Mouse (Mus musculus) cerebellum, postnatal 14 days (tissue): ENCODE data around the gene Mecom.
"Not testable (repeated sequence)": the region's sequence is repeated elsewhere in the genome, so short reads cannot be mapped to it uniquely, and the experiment has no call there.

Experiments used
- DNase-seq, 2 experiments: peaks; one replicate each; pipeline ENCODE4 v3.0.0; 2021; ENCODE audit warnings: mixed read lengths in 2 of 2

Gene Mecom

GRCm38 (mm10) chr3:30243776-30244275, 304.0 kb downstream of the Mecom start:
- DNase-seq = no peak

DNA sequence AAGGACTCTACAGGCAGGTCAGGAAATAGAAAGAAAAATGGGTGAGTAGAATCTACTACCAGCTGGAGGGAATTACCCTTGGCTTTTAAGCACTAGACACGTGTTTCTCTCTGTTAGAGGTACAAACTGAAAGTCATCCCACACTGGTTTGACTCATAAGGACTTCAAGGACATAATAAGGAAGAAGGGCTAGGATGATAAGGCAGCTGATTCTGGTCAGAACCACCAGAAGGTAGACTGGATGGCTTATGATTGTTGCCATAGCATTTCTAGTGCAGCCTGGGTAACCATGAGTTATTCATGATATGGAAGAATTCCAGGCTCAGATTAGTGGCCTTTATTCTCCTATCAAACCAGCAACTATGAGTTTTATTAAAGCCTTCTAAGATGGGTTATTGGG, 308.4 kb downstream of the Mecom start:
- no peak for DNase-seq

DNA sequence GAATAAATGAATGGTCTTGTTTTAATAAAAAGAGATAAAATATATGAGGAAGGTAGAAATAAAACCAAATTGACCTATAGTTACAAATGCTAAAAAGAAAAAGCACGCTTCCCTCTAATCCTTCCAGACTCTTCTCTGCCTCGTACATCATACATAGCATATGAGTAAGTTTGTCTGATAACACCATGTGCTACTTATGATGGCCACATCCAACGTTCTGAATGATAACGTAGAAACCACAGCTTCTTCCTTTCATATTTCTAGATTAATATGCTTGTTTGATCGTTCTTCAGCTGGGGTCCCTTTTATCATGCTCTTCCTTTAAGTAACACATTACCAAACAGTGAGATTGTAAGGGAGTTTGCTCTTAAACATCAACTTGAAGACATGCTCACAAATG, 310.3 kb downstream of the Mecom start:
- DNase-seq = no peak

DNA sequence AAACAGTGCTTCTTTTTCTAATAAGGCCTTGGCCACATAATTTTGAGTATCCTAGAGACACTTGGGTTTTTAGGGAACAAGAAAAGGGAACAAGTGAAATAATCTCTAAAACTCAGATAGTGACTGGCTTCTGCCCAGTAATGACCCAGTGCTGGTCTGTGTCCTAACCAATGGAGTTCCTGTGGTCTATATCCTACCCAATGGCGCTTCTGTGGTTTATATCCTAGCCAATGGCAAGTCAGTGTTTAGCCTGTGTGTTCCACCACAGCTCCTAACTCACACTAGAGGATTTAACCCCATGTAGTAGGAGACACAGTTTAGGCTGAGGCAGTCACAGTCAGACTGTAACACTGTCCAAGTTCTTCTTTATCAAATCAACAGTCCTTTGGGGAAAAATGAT, 313.8 kb downstream of the Mecom start:
- DNase-seq = no peak

DNA sequence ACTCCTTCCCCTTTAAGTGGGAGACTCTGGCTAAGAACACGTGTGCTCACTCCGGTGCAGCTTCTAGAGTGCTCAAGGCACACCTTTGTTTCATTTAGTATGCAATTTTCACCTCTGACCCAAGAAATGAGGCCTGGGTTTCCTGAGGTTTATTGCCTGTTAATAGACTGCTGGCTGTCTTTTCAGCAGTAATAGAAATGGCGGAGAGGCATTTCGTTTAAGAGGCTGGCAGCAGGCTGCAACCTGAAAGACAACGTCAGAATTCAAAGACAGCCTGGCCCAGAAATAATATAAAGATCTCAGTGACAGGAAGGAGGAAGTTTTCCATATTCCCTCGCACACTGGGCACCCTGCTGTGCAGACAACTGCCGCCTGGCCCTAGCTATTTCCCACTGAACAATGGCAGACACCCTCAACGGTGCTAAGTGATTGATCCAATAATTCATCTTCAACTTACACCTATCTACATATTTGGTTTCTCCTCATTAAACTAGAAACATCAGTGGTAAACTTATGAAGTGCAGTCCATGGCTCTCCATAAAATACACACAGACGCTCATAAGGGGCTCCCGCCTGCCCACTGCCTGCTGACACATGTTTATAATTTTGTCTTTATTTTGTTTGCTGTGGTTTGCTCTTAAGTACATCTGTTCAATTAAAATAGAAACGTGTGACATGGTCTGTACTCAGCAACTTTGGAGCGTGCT, 319.7 kb downstream of the Mecom start:
- peak; percentile 34 to 37 for DNase-seq

DNA sequence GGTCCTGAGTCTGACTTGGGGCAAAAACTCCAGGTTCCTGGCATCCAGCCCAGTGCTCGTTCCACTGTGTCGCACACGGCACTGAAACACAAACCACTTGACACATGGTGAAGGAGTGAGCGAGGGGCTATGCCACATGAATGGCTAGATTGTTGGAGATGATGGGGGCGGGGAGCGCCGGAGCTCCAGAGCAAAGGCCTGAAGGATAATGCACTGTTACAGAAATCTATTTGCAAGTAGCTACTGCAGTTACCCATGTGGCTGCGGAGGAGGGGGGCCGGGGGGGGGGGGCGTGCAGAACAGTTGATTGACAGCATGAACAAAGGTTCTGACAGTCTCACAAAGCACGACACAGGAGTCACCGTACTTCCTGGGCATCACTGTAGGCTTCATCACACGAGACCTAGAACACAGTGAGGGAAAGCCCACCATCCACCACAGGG, 320.9 kb downstream of the Mecom start:
- DNase-seq = peak; percentile 40 to 58

- DNase-seq = not testable (repeated sequence)
These were observed 322.6 kb downstream of the Mecom start for GRCm38 (mm10) chr3:30225200-30225599.

GRCm38 (mm10) chr3:30220701-30221412, 327.0 kb downstream of the Mecom start:
- DNase-seq = no peak

DNA sequence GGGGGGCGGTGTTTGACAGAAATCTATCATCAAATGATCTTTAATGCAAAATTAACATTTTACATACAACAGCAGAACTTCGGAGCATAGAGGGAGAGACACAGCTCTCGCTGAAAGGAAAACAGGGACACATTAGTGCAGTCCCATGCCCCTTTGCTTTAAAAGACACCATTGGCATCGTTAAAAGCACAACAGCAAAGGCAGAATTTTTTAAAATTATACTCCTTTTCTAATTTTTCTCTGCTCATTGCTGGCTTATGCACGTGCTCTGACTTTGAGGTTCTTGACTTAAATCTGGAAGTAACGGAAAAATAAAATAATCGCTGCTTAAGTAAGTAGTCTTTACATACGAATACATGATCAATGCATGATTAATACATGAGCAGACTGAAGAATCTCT, 327.9 kb downstream of the Mecom start:
- DNase-seq = no peak

DNA sequence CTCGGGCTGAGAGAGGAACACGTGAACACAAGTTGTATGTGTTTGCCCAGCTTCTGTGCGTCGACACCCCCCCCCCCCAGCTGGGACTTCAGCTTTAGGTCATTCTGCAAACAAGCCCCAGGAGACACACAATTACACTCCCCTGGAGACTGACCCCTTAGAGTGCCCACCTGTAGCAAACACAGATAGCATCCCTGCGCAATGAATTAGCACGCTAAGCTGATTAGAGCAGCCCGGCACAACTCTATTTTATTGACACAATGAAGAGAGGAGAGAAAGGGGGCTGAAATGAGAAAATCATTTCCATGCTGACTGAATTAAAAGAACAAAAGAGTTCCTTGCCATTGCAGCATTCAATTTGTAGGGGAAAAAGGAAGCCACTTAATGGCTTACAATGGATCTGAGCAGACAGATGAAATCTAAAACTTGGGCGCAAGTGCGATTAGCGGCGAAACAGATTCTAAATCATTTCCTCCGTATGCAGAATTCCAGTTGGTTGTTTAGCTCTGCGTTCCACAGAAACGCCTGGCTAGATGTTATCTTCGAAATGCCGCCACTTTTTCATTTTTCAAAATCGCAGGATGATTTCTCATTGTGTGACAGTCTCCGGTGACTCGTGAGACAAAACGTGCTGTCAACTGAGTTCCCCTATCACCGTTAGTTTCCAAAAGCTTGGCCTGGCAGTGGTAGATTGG, 328.5 kb downstream of the Mecom start:
- DNase-seq = peak in 1 of 2 experiments; percentile 2

DNA sequence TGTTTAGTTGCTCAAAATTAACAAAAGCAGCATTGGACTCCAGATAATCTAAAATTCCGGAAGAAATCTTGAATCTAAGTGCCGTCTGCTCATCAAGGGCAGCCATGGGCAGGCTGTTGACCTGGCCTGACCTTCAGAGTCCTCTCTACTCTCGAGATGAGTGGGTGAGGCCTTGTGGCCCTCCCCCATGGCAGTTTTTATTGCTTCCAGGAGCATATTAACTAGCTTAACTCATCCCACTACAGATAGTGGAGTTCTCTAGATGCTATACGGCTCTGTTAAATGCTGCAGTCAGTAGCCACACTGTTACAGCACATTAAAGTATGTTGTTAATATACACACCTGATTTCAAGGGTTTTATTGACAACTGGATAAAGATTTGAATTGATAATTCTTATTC, 333.2 kb downstream of the Mecom start:
- DNase-seq = no peak

- no peak for DNase-seq
These were observed 334.2 kb downstream of the Mecom start for GRCm38 (mm10) chr3:30213540-30214170.

GRCm38 (mm10) chr3:30212802-30213201, 335.0 kb downstream of the Mecom start:
- DNase-seq = no peak

GRCm38 (mm10) chr3:30209131-30209530, 338.7 kb downstream of the Mecom start:
- DNase-seq = peak in 1 of 2 experiments; percentile 17

GRCm38 (mm10) chr3:30207886-30208285, 339.9 kb downstream of the Mecom start:
- peak; percentile 7 to 22 for DNase-seq

DNA sequence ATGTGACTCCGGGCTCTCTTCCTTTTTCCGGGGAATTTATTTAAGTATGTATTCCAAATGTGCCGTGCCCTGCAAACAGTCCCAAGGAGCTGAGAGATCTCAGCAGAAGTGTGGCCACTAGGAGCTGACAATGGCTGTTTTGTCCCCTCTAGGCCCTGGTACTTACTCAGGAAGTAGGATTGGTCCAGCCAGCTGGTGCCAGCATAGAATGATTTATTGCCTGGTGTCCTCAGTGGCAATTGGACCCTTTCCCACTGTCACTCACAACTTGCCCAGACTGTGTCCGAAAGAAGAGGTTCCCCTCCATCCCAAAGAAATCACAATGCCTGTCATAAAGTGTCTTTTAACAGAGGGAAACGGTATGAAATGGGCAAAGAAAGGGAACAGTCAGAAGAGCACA, 340.4 kb downstream of the Mecom start:
- peak; percentile 28 to 34 for DNase-seq

DNA sequence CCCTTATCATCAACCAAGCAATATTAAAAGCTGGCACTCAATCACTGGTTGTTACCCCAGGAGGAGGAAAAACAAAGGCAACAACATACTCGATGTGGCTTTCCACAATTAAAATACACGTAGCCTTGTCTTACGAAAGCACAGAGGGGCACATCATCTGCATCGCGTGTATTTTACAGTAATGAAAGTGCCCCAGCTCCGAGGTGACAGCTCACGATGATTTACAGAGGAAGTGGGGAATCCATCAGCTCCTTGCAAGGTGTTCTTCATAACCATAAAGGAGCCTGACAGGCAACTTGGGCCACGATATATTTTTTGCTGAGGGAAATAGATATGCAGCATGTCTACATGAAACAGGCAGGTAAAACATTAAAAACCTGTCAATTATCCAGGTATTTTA, 341.7 kb downstream of the Mecom start:
- DNase-seq = no peak

DNA sequence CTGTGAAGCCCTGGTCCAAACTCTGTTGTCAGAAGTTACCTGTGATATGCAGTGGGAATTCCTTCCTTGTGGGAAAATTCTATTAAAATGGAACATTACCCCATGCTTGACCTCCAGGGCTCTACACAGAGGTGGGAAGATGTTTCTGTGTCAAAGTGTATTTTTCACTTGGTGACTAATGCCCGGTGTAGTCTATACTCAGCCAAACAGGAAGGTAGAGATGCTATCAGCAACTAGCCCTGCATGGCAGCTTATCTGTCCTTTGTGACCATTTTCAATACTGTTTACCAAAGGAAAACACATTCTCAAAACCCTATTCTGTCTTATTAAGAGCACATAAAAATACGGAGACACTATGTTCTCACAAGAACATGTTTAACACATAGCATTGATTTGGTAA, 344.0 kb downstream of the Mecom start:
- no peak for DNase-seq

DNA sequence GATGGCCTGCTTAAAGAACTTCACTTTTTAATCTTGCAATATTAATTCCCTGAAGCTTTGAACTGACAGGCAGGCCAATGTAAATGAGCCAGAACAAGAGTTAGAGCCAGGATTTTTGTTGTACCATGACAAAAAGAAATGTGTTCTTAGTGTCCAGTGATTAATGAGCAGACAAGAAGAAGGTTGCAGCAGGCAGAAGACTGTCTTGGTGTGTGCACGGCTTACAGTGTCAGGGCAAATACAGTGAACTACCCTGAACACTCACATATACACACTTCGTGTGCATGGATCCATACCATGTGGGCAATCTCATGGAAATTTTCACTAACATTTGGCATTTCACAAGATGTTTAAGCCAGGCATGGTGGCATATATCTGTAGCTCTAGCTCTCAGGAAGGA, 349.0 kb downstream of the Mecom start:
- no peak for DNase-seq

DNA sequence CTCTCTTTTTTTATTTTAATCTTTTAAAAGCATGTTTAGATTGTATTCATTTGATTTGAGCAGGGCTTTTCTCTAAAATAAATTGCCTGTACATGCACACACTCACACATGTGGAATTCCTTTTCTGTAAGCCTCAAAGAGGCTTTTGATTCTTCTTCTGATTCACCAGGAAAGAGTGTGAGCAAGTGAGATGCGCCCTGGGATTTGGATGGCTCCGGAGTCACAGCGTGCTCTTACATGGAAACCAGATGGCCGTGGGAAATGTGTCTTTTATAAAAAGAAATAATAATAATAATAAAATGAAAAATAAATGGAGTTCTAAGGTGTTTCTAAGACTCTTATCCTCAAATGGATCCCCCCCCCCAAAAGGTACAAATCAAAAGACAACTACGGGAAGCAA, 349.6 kb downstream of the Mecom start:
- no peak for DNase-seq

GRCm38 (mm10) chr3:30195186-30195585, 352.6 kb downstream of the Mecom start:
- DNase-seq = no peak

- no peak for DNase-seq
These were observed 355.4 kb downstream of the Mecom start for GRCm38 (mm10) chr3:30192294-30193007.
